Mouse (Mus musculus) heart, adult 9 months (tissue): ENCODE measurements around the gene Cckar.

Experiments
- DNase-seq, 2 experiments: peaks; one replicate each; pipeline ENCODE4 v3.0.0; 2022; ENCODE audit warnings: low spot score in 2 of 2

Cckar gene

GRCm38 (mm10) chr5:53707235-53708177 lies at the start of gene Cckar:
Gene Cckar, minus strand, starts transcription at chr5:53707705.
- no peak for DNase-seq

- DNase-seq, result no peak
Observed at GRCm38 (mm10) chr5:53744061-53744460, 36.6 kb upstream of the Cckar start.

- no peak for DNase-seq
Observed at GRCm38 (mm10) chr5:53732933-53733332, 25.4 kb upstream of the Cckar start.

- DNase-seq, result no peak
Observed at GRCm38 (mm10) chr5:53727606-53728005, 20.1 kb upstream of the Cckar start.

GRCm38 (mm10) chr5:53726011-53726410 lies 18.5 kb upstream of the Cckar start:
- DNase-seq, result no peak

GRCm38 (mm10) chr5:53716462-53716861 lies 9.0 kb upstream of the Cckar start:
- no peak for DNase-seq

- DNase-seq, result no peak
Observed at GRCm38 (mm10) chr5:53711277-53711676, 3.8 kb upstream of the Cckar start.

GRCm38 (mm10) chr5:53708191-53708590 lies 686 bp upstream of the Cckar start:
- no peak for DNase-seq

- no peak for DNase-seq
Observed at GRCm38 (mm10) chr5:53702686-53703085, 4.8 kb downstream of the Cckar start.

- no peak for DNase-seq
Observed at GRCm38 (mm10) chr5:53697794-53698193, 9.7 kb downstream of the Cckar start.

- no peak for DNase-seq
Observed at GRCm38 (mm10) chr5:53696701-53697100, 10.8 kb downstream of the Cckar start.

GRCm38 (mm10) chr5:53692662-53693061 lies 14.8 kb downstream of the Cckar start:
- DNase-seq, result no peak

- no peak for DNase-seq
Observed at GRCm38 (mm10) chr5:53692100-53692499, 15.4 kb downstream of the Cckar start.

GRCm38 (mm10) chr5:53691577-53691976 lies 15.9 kb downstream of the Cckar start:
- DNase-seq, result no peak

GRCm38 (mm10) chr5:53688326-53688725 lies 19.2 kb downstream of the Cckar start:
- DNase-seq, result no peak

GRCm38 (mm10) chr5:53686379-53686778 lies 21.1 kb downstream of the Cckar start:
- DNase-seq, result no peak

- no peak for DNase-seq
Observed at GRCm38 (mm10) chr5:53685623-53686022, 21.9 kb downstream of the Cckar start.

GRCm38 (mm10) chr5:53684417-53684816 lies 23.1 kb downstream of the Cckar start:
- no peak for DNase-seq

GRCm38 (mm10) chr5:53683916-53684315 lies 23.6 kb downstream of the Cckar start:
- peak in 1 of 2 experiments; percentile 4 for DNase-seq

- no peak for DNase-seq
Observed at GRCm38 (mm10) chr5:53679651-53680050, 27.9 kb downstream of the Cckar start.

GRCm38 (mm10) chr5:53678036-53678767 lies 29.3 kb downstream of the Cckar start:
- no peak for DNase-seq

- DNase-seq, result no peak
Observed at GRCm38 (mm10) chr5:53676671-53677070, 30.8 kb downstream of the Cckar start.
